Mouse (Mus musculus): ENCODE measurements at regions not wholly inside any gene's neighbourhood (a gene's known extent, or its start where the extent isn't known, plus 50 kb on each side); places are given as distances from the start of the nearest gene placed in this dataset.

DNA sequence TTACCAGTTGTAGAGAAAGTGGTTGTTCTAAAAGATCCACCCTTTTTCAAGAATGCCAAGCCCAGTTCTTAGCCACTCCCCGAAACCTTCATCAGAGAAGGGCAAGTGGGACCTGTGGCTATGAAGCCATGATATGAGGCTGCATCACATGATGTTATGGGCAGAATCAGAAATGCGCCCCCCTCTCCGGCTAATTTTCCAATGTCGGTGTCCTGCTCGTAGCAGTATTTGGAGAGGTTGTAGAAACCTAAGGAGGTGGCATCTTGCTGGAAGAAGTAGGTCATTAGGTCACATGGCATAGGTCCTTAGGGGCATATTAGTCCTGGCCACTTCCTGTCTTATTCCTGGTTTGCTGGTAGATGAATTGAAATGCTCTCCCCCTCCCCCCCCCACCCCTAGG lies 460.1 kb downstream of the Ccdc171 start:
- TF ChIP-seq CTCF (IDR thresholded peaks at IDR 0.05) (no peak), EP300 (IDR thresholded peaks at IDR 0.05) (no peak)

Data from lung, postnatal 0 days (tissue).